Mouse (Mus musculus) C2C12 (cell line): ENCODE results near the gene Gm5767. TPM values are rescaled to one million over a fixed set of nuclear protein-coding genes. Genes with fewer than 3 reads are reported as not detected.

Source experiments
- H3K27me3 ChIP-seq: one replicate; pipeline ENCODE4 v1.6.1; 2011; ENCODE audit not compliant: control insufficient read depth, insufficient read depth, insufficient read length
- H3K36me3 ChIP-seq: one replicate; pipeline ENCODE4 v1.6.1; 2011; ENCODE audit not compliant: control insufficient read depth, insufficient read depth
- H3K4me3 ChIP-seq: one replicate; pipeline ENCODE4 v1.5.1; 2011; ENCODE audit warnings: mild to moderate bottlenecking, control low read depth; ENCODE audit not compliant: poor library complexity, insufficient read depth, severe bottlenecking
- H3K79me2 ChIP-seq: one replicate; pipeline ENCODE4 v1.6.1; 2011; ENCODE audit not compliant: control insufficient read depth, insufficient read depth
- H3K79me3 ChIP-seq: one replicate; pipeline ENCODE4 v1.6.1; 2011; ENCODE audit warnings: low read depth, control low read depth
- H3ac ChIP-seq: one replicate; pipeline ENCODE3; 2011; ENCODE audit warnings: low read depth; ENCODE audit not compliant: control insufficient read depth, insufficient read length
- CEBPB ChIP-seq: IDR thresholded peaks from one replicate; pipeline ENCODE4 v1.6.1; 2011; ENCODE audit warnings: low read depth, mild to moderate bottlenecking, control low read depth, moderate library complexity
- CTCF ChIP-seq: IDR thresholded peaks from one replicate; pipeline ENCODE4 v1.5.1; 2011; ENCODE audit not compliant: control insufficient read depth, insufficient read depth, insufficient read length
- FOSL1 ChIP-seq: IDR thresholded peaks from one replicate; pipeline ENCODE4 v1.8.0; 2011; ENCODE audit warnings: mild to moderate bottlenecking, low read length; ENCODE audit not compliant: poor library complexity, insufficient read depth, severe bottlenecking
- MAX ChIP-seq: IDR thresholded peaks from one replicate; pipeline ENCODE4 v1.6.1; 2011; ENCODE audit warnings: mild to moderate bottlenecking, control low read depth
- MYOD1 ChIP-seq: IDR thresholded peaks from one replicate; pipeline ENCODE4 v1.6.1; 2011; ENCODE audit warnings: low read depth; ENCODE audit not compliant: control insufficient read depth, insufficient read length
- MYOG ChIP-seq: IDR thresholded peaks from one replicate; pipeline ENCODE4 v1.6.1; 2011; ENCODE audit not compliant: control insufficient read depth, insufficient read length; ENCODE audit errors: extremely low read depth
- USF1 ChIP-seq: IDR thresholded peaks from one replicate; pipeline ENCODE4 v1.6.1; 2011; ENCODE audit warnings: low read depth, mild to moderate bottlenecking, control low read depth, moderate library complexity
- polyA plus RNA-seq: library from polyadenylated mRNA; unstranded; fragments of >200 nt; fragmentation: generic; extraction: Trizol; gene quantifications from one replicate; pipeline ENCODE4 v1.2.1, GENCODE M21; 2012; ENCODE audit warnings: missing spikeins

Gm5767 gene
- polyA plus RNA-seq, 1 experiment: not detected

DNA sequence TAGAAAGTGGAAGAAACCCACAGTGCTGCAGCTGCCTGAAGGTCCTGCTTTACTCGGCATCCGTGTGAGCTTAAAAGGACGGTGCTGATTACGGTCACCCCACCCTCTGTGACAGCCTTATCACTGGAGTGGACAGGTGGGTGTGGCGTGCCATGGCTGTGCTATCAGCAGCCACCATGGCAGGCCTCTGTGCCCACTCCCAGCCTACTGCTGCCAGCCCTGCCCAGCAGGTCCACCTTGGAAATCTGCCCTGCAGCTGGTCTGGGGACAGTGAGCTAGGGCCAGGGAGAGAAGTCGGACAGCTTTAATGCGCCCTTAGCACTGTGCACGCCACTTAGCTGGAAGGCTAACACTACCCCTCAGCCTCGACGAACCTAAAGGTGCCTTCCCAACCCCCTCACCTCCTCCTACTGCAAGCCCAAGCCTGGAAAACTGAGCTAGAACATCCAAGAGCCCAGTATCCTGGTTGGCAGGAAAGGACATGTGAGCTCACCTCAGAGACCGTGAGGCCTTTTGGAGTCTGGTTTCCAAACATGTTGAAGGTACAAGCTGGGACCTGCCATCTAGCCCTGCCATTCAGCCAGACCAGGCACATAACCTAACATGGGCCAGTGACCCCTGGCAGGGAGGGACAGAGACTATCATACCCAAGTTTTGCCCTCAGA is 6.4 kb downstream of the Gm5767 start:
- Histone ChIP-seq H3K4me3 (no peak overlapping the region), H3K27me3 (no peaks in the 10 kb centered on the region), H3ac (no peak overlapping the region), H3K79me2 (no peaks in the 10 kb centered on the region), H3K36me3 (peaks cover 38% of the 10 kb centered on the region), H3K79me3 (no peaks in the 10 kb centered on the region)
- TF ChIP-seq CEBPB (no peak), CTCF (no peak), USF1 (no peak), FOSL1 (no peak), MYOD1 (no peak), MYOG (no peak)

DNA sequence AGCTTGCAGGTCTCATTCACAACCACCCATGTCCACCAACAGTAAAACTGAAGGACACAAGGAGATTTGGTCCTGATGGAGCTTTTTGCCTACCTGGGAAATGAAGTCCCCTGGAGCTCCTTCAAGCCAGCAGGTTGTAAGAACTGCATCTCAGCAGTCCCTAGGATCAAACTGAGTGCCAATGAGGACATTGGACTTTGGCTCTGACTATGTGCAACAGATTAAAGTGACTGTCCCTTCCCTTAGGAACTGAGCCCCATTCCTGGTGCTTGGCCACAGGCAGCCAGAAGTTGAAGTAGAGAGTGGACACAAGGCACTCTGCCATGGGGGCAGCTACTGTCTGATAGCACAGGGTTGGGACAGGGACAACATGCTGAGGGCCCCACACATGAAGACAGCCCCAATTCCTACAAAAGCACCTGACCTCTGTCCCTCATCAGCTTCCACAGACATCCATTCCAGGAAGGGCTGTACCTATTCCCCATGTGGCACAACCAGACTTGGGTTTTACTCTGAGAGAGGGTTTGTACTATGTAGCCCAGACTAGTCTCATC is 7.1 kb downstream of the Gm5767 start:
- Histone ChIP-seq H3K27me3 (no peaks in the 10 kb centered on the region), H3K4me3 (no peak overlapping the region), H3K79me2 (no peaks in the 10 kb centered on the region), H3K79me3 (no peaks in the 10 kb centered on the region), H3K36me3 (peaks cover 44% of the 10 kb centered on the region), H3ac (no peak overlapping the region)
- no peak for TF ChIP-seq MYOD1
- no peak for TF ChIP-seq MYOG
- TF ChIP-seq CEBPB: no peak
- TF ChIP-seq MAX: no peak
- TF ChIP-seq FOSL1: no peak
- TF ChIP-seq CTCF: no peak
- no peak for TF ChIP-seq USF1

DNA sequence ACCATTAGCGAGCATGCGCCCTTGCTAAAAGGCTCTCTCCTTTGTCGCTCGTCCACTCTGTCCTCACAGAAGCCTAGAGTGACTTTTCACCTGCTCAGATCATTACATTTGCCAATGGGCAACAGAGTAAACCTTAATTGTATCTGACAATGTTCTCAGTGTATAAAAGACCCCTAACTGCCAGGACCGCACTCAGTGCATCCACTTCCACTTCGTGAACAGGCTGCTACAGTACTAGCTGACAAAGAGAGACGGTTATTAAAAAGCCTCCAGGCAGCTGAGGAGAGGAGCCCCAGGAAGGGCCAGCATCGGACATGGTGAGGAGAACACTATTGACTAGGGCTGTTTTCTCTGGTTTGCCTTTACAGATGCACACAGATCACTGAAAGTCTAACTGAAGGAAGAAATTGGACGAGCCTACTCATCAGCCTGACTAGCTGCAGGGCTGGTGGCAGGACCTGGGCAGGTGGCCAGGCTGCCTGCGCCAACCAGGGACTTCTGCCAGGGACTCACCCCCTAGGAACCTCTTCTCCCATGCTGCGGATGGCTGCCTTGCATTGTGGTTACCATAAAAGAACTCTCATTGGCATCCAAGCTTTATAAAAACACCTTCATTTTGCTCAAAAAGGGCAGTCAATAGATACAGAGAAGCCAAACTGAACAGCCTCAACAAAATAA is 9.5 kb downstream of the Gm5767 start:
- TF ChIP-seq CTCF: no peak
- no peak for TF ChIP-seq MYOG
- no peak for TF ChIP-seq MAX
- no peak for TF ChIP-seq MYOD1
- no peak for TF ChIP-seq CEBPB
- no peak for TF ChIP-seq FOSL1
- TF ChIP-seq USF1: no peak
- H3K36me3 ChIP-seq: peaks cover 69% of the 10 kb centered on the region

DNA sequence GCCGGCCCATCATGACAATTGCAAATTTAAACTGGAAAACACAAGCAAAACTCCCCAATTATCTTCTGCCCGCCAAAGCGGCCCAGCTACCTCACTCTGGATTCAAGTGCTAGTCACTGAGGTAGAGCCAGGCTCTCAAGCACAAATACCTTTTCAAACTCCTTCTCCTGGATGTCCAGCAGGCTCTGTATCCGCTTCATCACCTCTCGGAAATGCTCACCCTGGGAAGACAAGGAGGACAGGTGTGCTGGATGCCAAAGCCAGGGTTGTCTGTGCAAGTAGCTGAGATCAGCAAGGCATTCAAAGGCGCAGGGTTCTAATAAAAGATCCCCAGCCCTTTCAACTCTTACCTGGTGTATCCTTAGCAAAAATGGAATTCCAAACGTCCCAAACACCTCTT is 10.6 kb downstream of the Gm5767 start:
- no peak overlapping the region for H3ac ChIP-seq
- no peaks in the 10 kb centered on the region for H3K79me2 ChIP-seq
- H3K79me3 ChIP-seq: no peaks in the 10 kb centered on the region
- TF ChIP-seq FOSL1 (no peak), MYOG (no peak), USF1 (no peak), MAX (no peak), MYOD1 (no peak), CEBPB (no peak), CTCF (no peak)
- H3K36me3 ChIP-seq: peaks cover 76% of the 10 kb centered on the region
- no peak overlapping the region for H3K4me3 ChIP-seq
- no peaks in the 10 kb centered on the region for H3K27me3 ChIP-seq

More for the DNA sequence above, 9.5 kb downstream of the Gm5767 start:
- no peaks in the 10 kb centered on the region for H3K79me3 ChIP-seq
- H3K27me3 ChIP-seq: no peaks in the 10 kb centered on the region
- H3K79me2 ChIP-seq: no peaks in the 10 kb centered on the region
- no peak overlapping the region for H3ac ChIP-seq
- no peak overlapping the region for H3K4me3 ChIP-seq

DNA sequence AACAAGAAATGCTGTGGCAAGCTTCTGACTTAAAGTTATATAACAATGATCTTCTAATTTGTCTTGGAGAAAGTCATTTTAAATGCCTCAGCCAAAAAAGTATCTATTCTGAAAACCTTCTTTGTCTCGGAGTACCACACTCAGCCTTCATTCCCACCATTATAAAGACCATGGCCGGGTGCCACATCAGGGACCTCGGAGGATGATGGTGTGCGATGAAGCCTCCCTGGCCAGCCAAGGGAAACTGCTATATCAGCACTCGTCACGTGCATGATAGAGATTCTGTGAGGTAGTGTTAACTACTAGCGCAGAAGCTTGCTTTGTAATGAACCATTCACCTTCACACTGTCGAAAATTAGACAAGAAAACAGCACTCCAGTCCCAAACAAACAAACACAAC is 19.0 kb downstream of the Gm5767 start:
- Histone ChIP-seq H3K79me3 (peaks cover under 1% of the 10 kb centered on the region), H3K27me3 (no peaks in the 10 kb centered on the region), H3K36me3 (peaks cover 94% of the 10 kb centered on the region), H3K79me2 (peaks cover 8% of the 10 kb centered on the region), H3K4me3 (no peak overlapping the region), H3ac (no peak overlapping the region)
- no peak for TF ChIP-seq MYOD1
- TF ChIP-seq MAX: no peak
- TF ChIP-seq FOSL1: no peak
- TF ChIP-seq CTCF: no peak
- no peak for TF ChIP-seq USF1
- TF ChIP-seq CEBPB: no peak
- TF ChIP-seq MYOG: no peak

DNA sequence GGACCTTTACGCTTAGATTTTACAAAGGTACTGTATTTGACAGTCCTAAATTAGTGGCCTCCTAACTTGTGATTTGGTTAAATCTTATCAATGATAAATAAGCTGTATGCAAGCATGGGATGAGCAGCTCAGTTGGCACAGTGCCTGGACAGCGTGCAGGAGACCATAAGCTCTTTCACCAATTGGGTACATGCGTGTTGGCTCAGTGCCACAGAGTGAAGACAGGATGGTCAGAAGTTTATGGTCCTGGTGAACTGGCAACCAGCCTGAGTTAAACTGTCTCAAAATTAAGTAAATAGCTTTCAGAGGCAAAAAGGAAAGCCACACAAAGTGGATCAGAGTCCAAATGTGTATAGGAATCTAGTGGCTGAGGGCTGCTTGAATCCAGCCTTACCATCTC is 20.0 kb downstream of the Gm5767 start:
- Histone ChIP-seq H3K36me3 (peaks cover 94% of the 10 kb centered on the region), H3K79me2 (peaks cover 8% of the 10 kb centered on the region), H3K79me3 (peaks cover 2% of the 10 kb centered on the region), H3K4me3 (no peak overlapping the region), H3K27me3 (no peaks in the 10 kb centered on the region), H3ac (no peak overlapping the region)
- TF ChIP-seq CTCF (no peak), MYOG (no peak), MAX (no peak), CEBPB (no peak), FOSL1 (no peak), USF1 (no peak), MYOD1 (no peak)
